Mouse (Mus musculus) midbrain, embryonic 10.5 days (tissue): ENCODE measurements around the gene Cdhr2. TPM values are rescaled to one million over a fixed set of nuclear protein-coding genes. Genes with fewer than 3 reads are reported as not detected.

Experiments used
- DNase-seq: peaks from one replicate; pipeline ENCODE4 v3.0.0-alpha.2; 2017; ENCODE audit warnings: low spot score
- H3K27ac ChIP-seq: fragments of 300-500 bp; sonication (generic); replicated peaks from 2 replicates; pipeline ENCODE4 v1.5.1; 2016; ENCODE audit warnings: mild to moderate bottlenecking
- H3K27me3 ChIP-seq: fragments of 300-500 bp; sonication (generic); 2 replicates; pipeline ENCODE4 v1.6.1; 2016; ENCODE audit warnings: low read depth, mild to moderate bottlenecking; ENCODE audit not compliant: poor library complexity, severe bottlenecking
- H3K36me3 ChIP-seq: fragments of 300-500 bp; sonication (generic); 2 replicates; pipeline ENCODE4 v1.6.1; 2016; ENCODE audit warnings: mild to moderate bottlenecking, moderate library complexity
- H3K4me1 ChIP-seq: fragments of 300-500 bp; sonication (generic); 2 replicates; pipeline ENCODE4 v1.6.1; 2016
- H3K4me3 ChIP-seq: fragments of 300-500 bp; sonication (generic); 2 replicates; pipeline ENCODE4 v1.5.1; 2016; ENCODE audit warnings: mild to moderate bottlenecking, moderate library complexity
- H3K9me3 ChIP-seq: fragments of 300-500 bp; sonication (generic); replicated peaks from 2 replicates; pipeline ENCODE4 v1.6.1; 2016; ENCODE audit warnings: mild to moderate bottlenecking
- WGBS: fragments of 180-500 bp; shearing (Covaris S2); methylation state at CpG from one replicate; pipeline ENCODE4 v1.1.7; 2016; 5-methylcytosine and 5-hydroxymethylcytosine counted together
- polyA plus RNA-seq: library from polyadenylated mRNA; unstranded; fragments of >200 nt; fragmentation: Nextera tagmentation; extraction: Ambion mirVana; gene quantifications from 2 replicates; pipeline ENCODE4 v1.2.1, GENCODE M21; 2016

Cdhr2 gene
- not detected in 2 replicates for polyA plus RNA-seq

- no peak for DNase-seq
- H3K36me3 ChIP-seq = no peaks in the 10 kb centered on the region
- 79% methylated on average over 5 of the region's 5 CpGs for whole genome bisulfite sequencing
- no peaks in the 10 kb centered on the region for H3K9me3 ChIP-seq
- H3K4me1 ChIP-seq = no peaks in the 10 kb centered on the region
- no peaks in the 10 kb centered on the region for H3K27me3 ChIP-seq
- no peak within 1 kb of the TSS for H3K27ac ChIP-seq
- no peak within 1 kb of the TSS for H3K4me3 ChIP-seq
These were observed at the start of gene Cdhr2 for GRCm38 (mm10) chr13:54701243-54701642. Cdhr2 (plus strand) TSS chr13:54701461.

- Histone ChIP-seq H3K27me3 (no peaks in the 10 kb centered on the region), H3K36me3 (peaks cover 97% of the 10 kb centered on the region)
- DNase-seq = no peak
These were observed 40.4 kb upstream of the Cdhr2 start for GRCm38 (mm10) chr13:54660877-54661276.

GRCm38 (mm10) chr13:54661358-54661757, 39.9 kb upstream of the Cdhr2 start:
- WGBS = 94% methylated on average over 12 of the region's 12 CpGs
- H3K36me3 ChIP-seq = peaks cover 96% of the 10 kb centered on the region
- no peaks in the 10 kb centered on the region for H3K27me3 ChIP-seq
- no peaks in the 10 kb centered on the region for H3K4me1 ChIP-seq
- no peak overlapping the region for H3K4me3 ChIP-seq
- no peak overlapping the region for H3K27ac ChIP-seq
- no peak for DNase-seq
- H3K9me3 ChIP-seq = no peaks in the 10 kb centered on the region

More at GRCm38 (mm10) chr13:54660877-54661276, 40.4 kb upstream of the Cdhr2 start:
- Histone ChIP-seq H3K4me1 (no peaks in the 10 kb centered on the region), H3K27ac (no peak overlapping the region), H3K4me3 (no peak overlapping the region), H3K9me3 (no peaks in the 10 kb centered on the region)
- WGBS = 70% methylated on average over 5 of the region's 5 CpGs

- Histone ChIP-seq H3K36me3 (peaks cover 92% of the 10 kb centered on the region), H3K4me1 (no peaks in the 10 kb centered on the region), H3K27ac (no peak overlapping the region), H3K9me3 (0 out of 2 replicates have a peak, but pooled peaks cover 3% of the 10 kb centered on the region), H3K27me3 (no peaks in the 10 kb centered on the region), H3K4me3 (no peak overlapping the region)
- WGBS = 92% methylated on average over 4 of the region's 4 CpGs
- no peak for DNase-seq
These were observed 37.3 kb upstream of the Cdhr2 start for GRCm38 (mm10) chr13:54663999-54664398.

GRCm38 (mm10) chr13:54664509-54664908, 36.8 kb upstream of the Cdhr2 start:
- no peak for DNase-seq
- no peaks in the 10 kb centered on the region for H3K27me3 ChIP-seq
- no peaks in the 10 kb centered on the region for H3K4me1 ChIP-seq
- WGBS = 90% methylated on average over 1 of the region's 1 CpGs
- no peak overlapping the region for H3K4me3 ChIP-seq
- H3K36me3 ChIP-seq = peaks cover 92% of the 10 kb centered on the region
- H3K27ac ChIP-seq = no peak overlapping the region
- 0 out of 2 replicates have a peak, but pooled peaks cover 3% of the 10 kb centered on the region for H3K9me3 ChIP-seq

- no peak for DNase-seq
- Histone ChIP-seq H3K27me3 (no peaks in the 10 kb centered on the region), H3K36me3 (peaks cover 86% of the 10 kb centered on the region), H3K4me1 (no peaks in the 10 kb centered on the region), H3K4me3 (no peak overlapping the region), H3K9me3 (0 out of 2 replicates have a peak, but pooled peaks cover 3% of the 10 kb centered on the region), H3K27ac (no peak overlapping the region)
- WGBS = 92% methylated on average over 7 of the region's 7 CpGs
These were observed 36.2 kb upstream of the Cdhr2 start for GRCm38 (mm10) chr13:54665062-54665461.

- Histone ChIP-seq H3K4me3 (no peak overlapping the region), H3K27ac (no peak overlapping the region), H3K4me1 (no peaks in the 10 kb centered on the region), H3K27me3 (no peaks in the 10 kb centered on the region), H3K9me3 (0 out of 2 replicates have a peak, but pooled peaks cover 3% of the 10 kb centered on the region), H3K36me3 (peaks cover 35% of the 10 kb centered on the region)
- 80% methylated on average over 2 of the region's 2 CpGs for WGBS
- DNase-seq = no peak
These were observed 30.8 kb upstream of the Cdhr2 start for GRCm38 (mm10) chr13:54670491-54670890.

GRCm38 (mm10) chr13:54675895-54676590, 25.2 kb upstream of the Cdhr2 start:
- H3K27me3 ChIP-seq = no peaks in the 10 kb centered on the region
- DNase-seq = no peak
- no peaks in the 10 kb centered on the region for H3K9me3 ChIP-seq
- H3K4me1 ChIP-seq = no peaks in the 10 kb centered on the region
- no peak overlapping the region for H3K27ac ChIP-seq
- WGBS = 69% methylated on average over 11 of the region's 11 CpGs
- H3K4me3 ChIP-seq = no peak overlapping the region
- peaks cover 29% of the 10 kb centered on the region for H3K36me3 ChIP-seq

GRCm38 (mm10) chr13:54678263-54678662, 23.0 kb upstream of the Cdhr2 start:
- Histone ChIP-seq H3K4me1 (peaks cover 3% of the 10 kb centered on the region; the same call in 1 of the 2 replicates), H3K9me3 (no peaks in the 10 kb centered on the region), H3K27me3 (no peaks in the 10 kb centered on the region), H3K36me3 (peaks cover 51% of the 10 kb centered on the region), H3K27ac (no peak overlapping the region), H3K4me3 (no peak overlapping the region)
- DNase-seq = no peak
- WGBS = 86% methylated on average over 4 of the region's 4 CpGs

GRCm38 (mm10) chr13:54680184-54680853, 20.9 kb upstream of the Cdhr2 start:
- Histone ChIP-seq H3K27me3 (no peaks in the 10 kb centered on the region), H3K4me1 (peaks cover 17% of the 10 kb centered on the region), H3K9me3 (no peaks in the 10 kb centered on the region), H3K36me3 (peaks cover 72% of the 10 kb centered on the region), H3K4me3 (no peak overlapping the region), H3K27ac (no peak overlapping the region)
- 85% methylated on average over 17 of the region's 17 CpGs for WGBS
- no peak for DNase-seq

GRCm38 (mm10) chr13:54681291-54681690, 20.0 kb upstream of the Cdhr2 start:
- H3K9me3 ChIP-seq = no peaks in the 10 kb centered on the region
- H3K27ac ChIP-seq = no peak overlapping the region
- no peaks in the 10 kb centered on the region for H3K27me3 ChIP-seq
- no peak for DNase-seq
- WGBS = 83% methylated on average over 8 of the region's 8 CpGs
- H3K4me3 ChIP-seq = no peak overlapping the region
- peaks cover 27% of the 10 kb centered on the region for H3K4me1 ChIP-seq
- H3K36me3 ChIP-seq = peaks cover 75% of the 10 kb centered on the region

GRCm38 (mm10) chr13:54683301-54683700, 18.0 kb upstream of the Cdhr2 start:
- Histone ChIP-seq H3K27ac (no peak overlapping the region; the same call in 1 of the 2 replicates), H3K9me3 (no peaks in the 10 kb centered on the region), H3K27me3 (no peaks in the 10 kb centered on the region), H3K4me3 (0 out of 2 replicates have a peak overlapping the region, but pooled peaks have one; percentile 9), H3K4me1 (peaks cover 33% of the 10 kb centered on the region), H3K36me3 (peaks cover 72% of the 10 kb centered on the region)
- DNase-seq = no peak
- 94% methylated on average over 3 of the region's 3 CpGs for WGBS
